Mouse (Mus musculus) adrenal gland, postnatal 4 days (tissue): ENCODE data around the gene Coq9. TPM values are rescaled to one million over a fixed set of nuclear protein-coding genes. Genes with fewer than 3 reads are reported as not detected.
A peak's percentile ranks its signal among the peaks of the same experiment; 100 is the strongest.

Experiments used
- DNase-seq, 2 experiments: peaks; one replicate each; pipeline ENCODE4 v3.0.0; 2021 to 2022; ENCODE audit warnings: low spot score in 2 of 2, mixed read lengths in 2 of 2
- long read RNA-seq, 2 experiments: library from polyadenylated mRNA; stranded (forward); transcript quantifications; one replicate each; pipeline ENCODE4 v2.0.0; 2021
- total RNA-seq, 2 experiments: library from RNA; stranded (reverse); gene quantifications; 2 replicates each; pipeline ENCODE4 v1.2.3; 2021

The Coq9 gene
- total RNA-seq: 100 to 1,000 TPM; 128 to 144 TPM
- long read RNA-seq, experiment 1, transcript Coq9-201 (9 exons, 1,789 nt): major isoform, 122 of 147 reads
- long read RNA-seq, experiment 1, partial matches to known transcripts: 15 of 147 reads
- long read RNA-seq, experiment 1, other reads (novel, unspliced or antisense): 6 of 147 reads
- long read RNA-seq, experiment 2, transcript Coq9-208 (2 exons, 368 nt): minor isoform, 5 of 175 reads
- long read RNA-seq, experiment 2, transcript Coq9-201 (9 exons, 1,789 nt): major isoform, 138 of 175 reads
- long read RNA-seq, experiment 2, partial matches to known transcripts: 26 of 175 reads
- long read RNA-seq, experiment 2, other reads (novel, unspliced or antisense): 4 of 175 reads

GRCm38 (mm10) chr8:94837662-94838574, at the start of gene Coq9, which contains the start of gene Ciapin1:
Gene Coq9, plus strand, starts transcription at chr8:94838321.
Gene Ciapin1, minus strand, starts transcription at chr8:94838358.
- peak; percentile 77 to 91 for DNase-seq

GRCm38 (mm10) chr8:94789256-94789955, 48.7 kb upstream of the Coq9 start:
- no peak for DNase-seq

- DNase-seq: no peak
Observed at GRCm38 (mm10) chr8:94794368-94794767, 43.8 kb upstream of the Coq9 start.

- no peak for DNase-seq
Observed at GRCm38 (mm10) chr8:94794782-94795181, 43.3 kb upstream of the Coq9 start.

GRCm38 (mm10) chr8:94800278-94800968, 37.7 kb upstream of the Coq9 start:
- no peak for DNase-seq

GRCm38 (mm10) chr8:94801293-94802095, 36.6 kb upstream of the Coq9 start:
- DNase-seq: no peak

- DNase-seq: no peak
Observed at GRCm38 (mm10) chr8:94802375-94802774, 35.7 kb upstream of the Coq9 start.

GRCm38 (mm10) chr8:94803551-94803950, 34.6 kb upstream of the Coq9 start:
- no peak for DNase-seq

GRCm38 (mm10) chr8:94804546-94805340, 33.4 kb upstream of the Coq9 start:
- DNase-seq: no peak

GRCm38 (mm10) chr8:94805811-94806210, 32.3 kb upstream of the Coq9 start:
- no peak for DNase-seq

GRCm38 (mm10) chr8:94807506-94807905, 30.6 kb upstream of the Coq9 start:
- no peak for DNase-seq

- no peak for DNase-seq
Observed at GRCm38 (mm10) chr8:94808372-94808771, 29.7 kb upstream of the Coq9 start.

- no peak for DNase-seq
Observed at GRCm38 (mm10) chr8:94810153-94810552, 28.0 kb upstream of the Coq9 start, which contains the start of gene Ccl17. Gene Ccl17, plus strand, starts transcription at chr8:94810453.

- no peak for DNase-seq
Observed at GRCm38 (mm10) chr8:94810855-94811254, 27.3 kb upstream of the Coq9 start.

GRCm38 (mm10) chr8:94811654-94812053, 26.5 kb upstream of the Coq9 start:
- no peak for DNase-seq

- peak; percentile 57 to 76 for DNase-seq
Observed at GRCm38 (mm10) chr8:94812645-94813098, 25.4 kb upstream of the Coq9 start.

- no peak for DNase-seq
Observed at GRCm38 (mm10) chr8:94814556-94814955, 23.6 kb upstream of the Coq9 start.

- no peak for DNase-seq
Observed at GRCm38 (mm10) chr8:94817933-94818332, 20.2 kb upstream of the Coq9 start.

- no peak for DNase-seq
Observed at GRCm38 (mm10) chr8:94819671-94820179, 18.4 kb upstream of the Coq9 start.
